Mouse (Mus musculus) heart, adult 10 weeks (tissue): ENCODE measurements around the gene 1700003H04Rik. TPM values are rescaled to one million over a fixed set of nuclear protein-coding genes. Genes with fewer than 3 reads are reported as not detected.

Experiments used
- polyA plus RNA-seq: library from polyadenylated mRNA; stranded (reverse); fragments of 350-450 nt; fragmentation: Illumina TruSeq; extraction: RNeasy Lipid Tissue Mini Kit (QIAGEN cat#74804); gene quantifications from one replicate; pipeline ENCODE4 v1.2.3, GENCODE M21; 2014; ENCODE audit warnings: low read depth, low replicate concordance

Gene 1700003H04Rik
- polyA plus RNA-seq: not detected

GRCm38 (mm10) chr3:124581001-124581400, at the start of gene 1700003H04Rik:
Gene 1700003H04Rik (minus strand): TSS chr3:124581101.

Other genes with a start within 250 kb of the 1700003H04Rik start
- gene 1700006A11Rik, start 155.1 kb downstream of the 1700003H04Rik start, polyA plus RNA-seq: not detected